Mouse (Mus musculus) lung, postnatal 4 days (tissue): ENCODE results near the gene Sh3bgr.

ENCODE experiments used
- DNase-seq, 2 experiments: peaks; one replicate each; pipeline ENCODE4 v3.0.0; 2021

Sh3bgr gene

DNA sequence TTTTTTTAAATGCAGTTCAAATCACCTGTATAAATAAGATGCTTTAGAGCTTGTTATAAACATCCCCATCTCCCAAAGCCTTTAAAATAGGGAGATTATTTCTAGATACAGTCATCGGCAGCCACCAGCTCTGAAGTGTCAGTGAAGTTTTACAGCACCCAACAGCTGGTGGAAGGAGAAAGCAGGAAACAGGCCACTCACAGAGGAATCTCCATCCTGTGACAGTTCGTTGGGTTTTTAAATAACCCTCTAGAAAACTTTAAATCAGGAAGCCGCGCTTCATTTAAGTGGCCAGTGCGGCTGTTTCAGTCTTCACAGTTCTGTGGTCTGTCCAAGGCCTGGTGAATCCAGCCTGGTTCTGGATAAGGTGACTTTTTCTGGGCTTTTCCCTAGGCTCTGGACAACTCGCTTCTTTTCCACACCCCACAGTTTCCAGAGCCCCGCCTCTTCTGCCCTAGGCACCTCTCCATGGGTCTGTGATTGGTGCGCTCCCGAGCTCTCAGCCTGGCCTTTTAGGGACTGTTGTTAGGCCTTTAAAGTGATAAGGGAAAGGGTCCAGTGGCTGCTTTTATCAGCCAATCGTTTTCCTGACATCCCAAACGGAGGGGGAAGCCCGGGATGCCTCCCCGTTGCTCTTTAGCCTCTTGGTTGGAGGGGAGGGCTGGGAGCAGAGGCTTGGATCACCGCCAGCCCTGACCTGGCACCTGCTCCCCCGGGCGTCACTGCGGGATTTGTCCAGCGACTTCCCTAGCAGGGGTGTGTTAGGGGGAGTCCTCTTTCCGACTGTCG lies at the start of gene Sh3bgr:
Gene Sh3bgr (plus strand): TSS at position 538 of the 789 bp plus-strand sequence.
- peak; percentile 68 to 77 for DNase-seq

DNA sequence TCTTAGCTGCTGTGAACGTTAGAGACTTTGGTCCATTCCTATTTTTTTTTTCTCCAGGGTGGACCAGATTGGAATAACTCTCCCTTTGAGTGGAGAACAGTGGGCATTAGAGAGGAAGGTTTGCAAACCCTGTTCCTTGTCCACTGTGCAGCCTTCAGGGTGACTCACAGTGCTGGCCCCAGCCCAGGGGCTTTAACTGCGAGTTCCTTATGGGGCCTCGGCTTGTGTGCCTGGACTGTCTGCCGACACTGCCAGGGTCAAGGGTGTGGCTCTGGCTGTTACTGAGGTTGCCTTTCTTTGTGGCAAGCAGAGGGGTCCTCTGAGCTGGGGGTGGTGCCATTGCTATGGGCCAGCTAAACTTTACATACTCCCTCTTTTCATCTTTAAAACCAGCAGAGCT lies 49.3 kb upstream of the Sh3bgr start:
- peak; percentile 20 to 34 for DNase-seq

DNA sequence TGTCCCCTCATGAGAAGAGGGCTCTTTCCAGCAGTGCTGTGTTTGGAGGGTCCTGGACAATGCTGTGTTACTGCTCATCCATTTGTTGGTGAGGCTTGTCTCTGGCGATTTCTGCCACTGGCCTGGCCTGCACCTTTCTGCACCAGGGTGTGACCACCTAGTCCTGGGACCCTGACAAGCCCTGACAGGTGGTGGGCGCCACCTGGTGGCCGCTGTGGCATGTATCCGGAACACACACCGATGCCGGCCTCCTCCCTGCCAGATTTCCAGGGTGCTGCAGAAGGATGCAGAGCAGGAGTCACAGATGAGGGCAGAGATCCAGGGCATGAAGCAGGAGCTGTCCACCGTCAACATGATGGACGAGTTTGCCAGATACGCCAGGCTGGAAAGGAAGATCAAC lies 48.7 kb upstream of the Sh3bgr start:
- DNase-seq, result peak; percentile 76 to 82

DNA sequence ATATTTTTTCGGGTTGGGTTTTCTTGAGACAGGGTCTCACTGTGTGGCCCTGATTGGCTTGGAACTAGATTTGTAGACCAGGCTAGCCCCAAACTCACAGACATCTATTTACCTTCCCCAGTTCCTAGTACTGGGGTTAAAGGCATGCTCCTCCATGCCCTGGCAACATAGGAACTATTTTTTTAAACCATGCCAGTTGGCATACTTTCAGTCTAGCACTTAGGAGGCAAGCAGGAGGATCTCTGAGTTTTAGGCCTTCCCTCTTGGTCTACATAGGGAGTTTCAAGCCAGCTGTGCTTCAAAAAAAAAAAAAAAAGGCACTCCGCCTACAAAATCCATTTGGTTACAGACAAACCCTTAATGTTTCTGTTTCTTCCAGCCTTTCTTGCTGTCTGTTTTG lies 45.8 kb upstream of the Sh3bgr start:
- no peak for DNase-seq

DNA sequence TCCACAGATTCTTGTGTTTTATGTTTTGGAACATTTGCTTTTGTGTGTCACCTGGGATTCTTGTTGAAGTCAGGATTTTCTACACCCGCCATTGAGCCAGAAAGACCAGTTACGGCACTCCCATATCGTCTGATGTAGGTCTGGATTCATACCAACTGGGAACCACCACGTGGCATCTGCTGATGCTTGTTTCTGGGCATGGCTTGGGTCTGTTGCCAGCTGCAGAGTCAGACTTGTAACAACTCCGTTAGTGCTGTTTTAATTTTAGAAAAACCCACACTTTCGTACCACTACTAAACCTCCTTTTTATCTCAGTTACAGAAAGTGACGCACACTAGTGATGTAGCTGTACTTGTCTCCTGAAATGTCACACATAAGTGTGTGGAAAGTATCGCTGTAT lies 44.2 kb upstream of the Sh3bgr start:
- DNase-seq, result no peak

DNA sequence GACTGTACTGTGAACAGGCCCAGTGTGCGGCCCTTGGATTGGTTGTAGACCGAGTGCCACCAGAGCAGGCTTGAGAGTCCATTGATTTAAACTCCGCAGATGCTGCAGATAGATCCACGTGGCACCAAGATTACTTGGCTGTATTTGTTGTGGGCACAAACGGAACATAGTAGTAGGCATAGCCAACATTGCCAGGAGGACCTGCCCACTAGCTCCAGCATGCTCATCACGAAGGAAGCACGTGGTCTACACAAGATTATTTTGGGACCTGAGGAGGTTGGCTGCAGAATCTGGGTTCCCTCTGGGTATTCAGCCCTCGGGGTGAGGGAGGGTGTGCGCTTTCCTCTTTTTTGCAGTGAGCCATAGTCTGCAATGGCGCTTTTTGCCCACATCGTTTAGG lies 43.1 kb upstream of the Sh3bgr start:
- DNase-seq, result no peak

DNA sequence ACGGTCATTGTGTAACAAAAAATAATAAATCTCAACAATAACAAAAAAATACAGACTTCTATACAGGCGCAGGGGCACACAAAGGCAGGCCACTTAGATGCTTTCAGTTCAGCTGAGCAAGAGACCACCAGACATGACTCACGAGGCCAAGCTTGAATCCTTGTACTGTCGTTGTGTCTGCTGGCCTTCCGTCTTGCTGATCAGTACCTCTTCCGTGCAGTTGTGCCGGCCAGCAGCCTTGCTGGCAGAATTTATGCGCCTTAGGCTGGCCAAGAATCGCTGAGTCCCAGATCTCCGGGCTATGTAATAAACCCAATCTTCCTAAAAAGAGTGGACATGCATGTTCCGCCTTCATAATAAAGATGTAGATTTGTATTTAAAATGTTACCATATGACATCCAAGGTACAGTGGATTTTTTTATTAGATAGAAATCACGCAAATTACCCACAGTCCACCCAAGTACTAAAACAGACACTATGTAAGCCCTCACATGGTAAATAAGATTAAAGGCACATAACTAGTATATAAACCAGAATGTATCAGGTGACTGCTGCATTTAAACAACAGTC lies 41.7 kb upstream of the Sh3bgr start:
- no peak for DNase-seq

DNA sequence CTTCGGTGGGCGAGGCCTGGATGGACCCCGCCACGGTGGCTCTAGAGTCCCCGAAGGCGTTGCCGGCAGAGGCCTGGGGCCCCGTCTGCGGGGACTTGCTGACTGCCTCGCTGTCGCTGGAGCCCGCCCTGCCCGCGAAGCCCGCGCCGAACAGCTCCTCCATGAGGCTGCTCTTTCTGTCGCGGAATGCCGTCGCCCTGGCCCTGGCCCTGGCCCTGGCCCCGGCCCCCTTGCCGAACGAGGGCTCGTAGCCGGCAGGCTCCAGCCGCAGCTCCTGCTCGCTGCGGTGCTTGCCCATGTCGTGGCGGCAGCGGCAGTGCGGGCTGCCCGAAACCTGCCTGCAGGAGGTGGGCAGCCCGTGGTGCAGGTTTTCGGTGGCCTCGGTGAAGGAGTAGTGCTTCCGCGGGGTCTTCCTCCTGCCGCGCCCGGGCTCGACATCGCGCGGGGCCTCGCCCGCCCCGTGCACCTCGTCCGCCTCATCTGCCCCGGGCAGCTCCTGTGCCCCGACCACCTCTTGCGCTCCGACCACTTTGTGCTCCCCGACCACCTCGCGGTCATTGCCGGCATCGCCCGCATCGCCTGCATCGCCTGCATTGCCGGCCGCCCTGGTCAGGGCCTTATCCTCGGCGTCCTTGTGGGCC lies 41.0 kb upstream of the Sh3bgr start:
- peak; percentile 81 to 82 for DNase-seq

DNA sequence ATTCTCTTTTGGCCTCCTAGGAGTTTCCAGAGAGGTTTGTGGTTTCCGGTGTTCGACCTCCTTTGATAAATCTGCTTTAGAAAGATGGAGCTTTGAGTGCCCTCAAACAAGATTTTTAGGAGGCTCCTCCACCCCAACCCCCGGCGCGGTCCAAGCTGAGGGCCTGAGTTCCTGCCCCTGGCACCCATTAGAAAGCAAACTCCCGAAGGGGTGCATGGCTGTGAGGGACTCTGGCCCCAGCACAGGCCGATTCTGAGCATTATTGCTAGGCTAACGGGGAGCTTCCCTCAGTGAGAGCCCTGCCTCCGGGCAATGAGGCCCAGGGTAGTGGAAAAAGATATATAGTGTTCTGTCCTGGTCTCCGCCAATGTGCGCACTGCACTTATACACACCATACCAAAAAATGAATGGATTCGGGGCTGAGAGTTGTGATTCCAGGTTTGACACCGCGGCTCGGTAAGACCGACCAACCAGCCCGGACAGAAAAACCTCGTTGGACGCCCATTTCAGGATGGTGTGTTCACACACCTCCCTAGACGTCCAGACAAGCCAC lies 40.4 kb upstream of the Sh3bgr start:
- DNase-seq, result no peak

DNA sequence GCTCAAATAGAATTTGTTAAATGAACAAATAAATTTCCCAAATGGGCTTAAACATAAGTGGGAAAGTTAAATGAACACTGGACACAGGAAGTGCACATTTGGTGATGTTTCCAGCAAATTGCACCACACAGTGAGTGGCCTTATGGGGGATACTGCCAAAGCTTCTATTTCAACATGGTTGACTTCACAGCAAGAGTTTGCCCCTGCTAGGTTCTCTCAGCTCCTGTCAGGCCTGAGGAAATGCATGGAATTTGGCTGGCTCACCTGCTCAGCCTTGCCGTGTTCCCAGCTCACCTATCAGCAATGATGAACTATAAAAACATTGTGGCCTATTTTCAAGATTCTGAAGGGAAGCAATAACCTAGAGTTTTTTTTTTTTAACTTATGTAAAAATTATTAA lies 39.3 kb upstream of the Sh3bgr start:
- DNase-seq, result no peak

DNA sequence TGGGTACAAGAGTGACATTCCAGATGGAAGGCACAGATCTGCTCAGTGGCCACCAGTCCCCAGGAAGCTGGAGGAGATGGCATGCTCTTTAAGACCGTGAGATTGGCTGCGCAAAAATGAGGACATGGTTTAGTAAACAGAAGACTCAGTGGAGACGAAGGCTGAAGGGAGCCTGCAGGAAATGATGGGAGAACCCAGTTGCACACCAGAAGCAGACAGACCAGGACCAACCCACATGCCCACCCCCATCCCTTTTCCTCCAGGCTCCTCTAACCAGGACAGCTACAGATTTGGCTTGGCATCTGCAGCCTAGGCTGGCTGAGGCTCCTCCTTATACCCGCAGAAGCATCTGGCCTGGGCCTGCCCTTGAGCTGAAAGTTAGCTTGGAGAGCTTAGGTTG lies 38.9 kb upstream of the Sh3bgr start:
- no peak for DNase-seq

DNA sequence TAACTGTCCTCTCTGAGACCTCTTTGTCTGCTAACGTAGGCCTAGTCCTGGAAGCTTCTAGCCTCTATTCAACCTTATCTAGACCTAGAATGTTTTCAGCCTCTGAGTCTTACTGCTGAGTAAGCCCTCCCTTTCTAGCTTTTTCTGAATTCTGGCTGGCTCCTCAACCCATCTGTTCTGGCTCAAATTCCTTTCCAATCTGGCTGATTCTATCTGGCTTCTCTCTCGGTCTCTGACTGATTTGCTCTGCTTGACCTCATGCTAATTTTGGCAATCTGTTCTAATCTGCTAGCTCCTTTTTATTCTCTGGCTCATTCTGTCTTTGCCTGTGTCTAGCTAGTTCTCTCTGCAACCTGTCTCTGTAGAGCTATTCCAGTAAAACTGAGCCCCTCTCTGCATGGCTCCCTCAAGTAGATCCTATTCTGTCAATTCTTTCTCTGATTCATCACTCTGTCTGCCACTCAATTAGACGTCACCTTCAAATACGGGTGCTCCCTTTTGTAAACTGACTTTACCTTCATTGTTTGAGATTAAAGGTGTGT lies 34.5 kb upstream of the Sh3bgr start:
- peak in 1 of 2 experiments; percentile 0 for DNase-seq

DNA sequence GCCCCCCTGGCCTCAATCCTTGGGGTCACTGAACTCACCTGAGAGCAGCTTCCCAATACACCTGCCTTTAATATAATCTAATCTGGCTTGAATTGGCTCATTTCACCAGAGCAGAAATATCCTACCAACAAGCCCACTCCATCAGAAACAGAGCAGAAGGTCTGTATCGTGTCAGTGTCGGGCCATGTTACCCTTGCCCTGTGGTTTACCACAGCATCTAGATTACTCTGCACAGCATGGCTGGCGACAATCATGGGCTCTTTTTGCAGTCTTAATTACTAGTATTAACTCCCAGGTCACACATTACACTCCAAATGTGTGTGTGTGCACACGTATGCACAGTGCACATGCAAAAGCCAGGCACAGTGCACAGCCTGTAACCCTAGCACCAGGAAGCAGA lies 31.4 kb upstream of the Sh3bgr start:
- DNase-seq, result no peak

DNA sequence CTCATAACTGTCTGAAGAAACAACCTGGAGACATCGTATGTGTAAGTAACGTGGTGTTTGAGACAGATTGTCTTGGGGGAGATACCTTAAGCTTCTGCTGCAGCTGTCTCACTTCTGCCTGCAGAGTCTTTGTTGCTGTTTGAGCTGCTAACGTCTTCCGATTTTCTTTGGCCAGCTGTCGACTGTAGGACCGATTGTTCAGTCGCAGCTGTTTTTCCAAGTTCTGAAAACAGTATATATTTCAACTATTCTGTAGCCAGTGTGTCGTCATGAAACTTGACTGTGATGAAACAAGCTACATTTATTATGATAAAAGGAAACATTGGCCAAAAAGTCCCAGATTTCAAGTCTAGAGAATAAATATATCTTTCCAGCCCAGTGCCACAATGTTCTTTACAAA lies 26.6 kb upstream of the Sh3bgr start:
- no peak for DNase-seq

DNA sequence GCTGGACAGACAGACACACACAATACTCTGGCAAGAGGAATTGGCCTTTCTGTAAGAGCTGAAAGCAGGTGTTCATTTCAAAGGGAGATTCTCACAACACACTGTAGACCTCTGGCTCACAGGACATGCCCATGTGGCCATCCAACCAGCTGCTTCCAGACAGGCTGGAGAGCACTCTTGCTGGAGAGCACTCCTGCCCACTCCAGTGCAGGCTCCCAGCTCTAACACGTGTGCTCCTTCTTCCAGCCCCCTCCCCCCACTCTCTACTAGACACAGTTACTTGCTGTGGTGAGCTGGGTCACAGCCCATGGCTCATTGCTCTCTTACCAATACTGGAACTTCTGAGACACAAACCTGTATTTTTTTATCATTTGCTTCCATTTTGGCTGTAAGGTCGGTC lies 24.9 kb upstream of the Sh3bgr start:
- DNase-seq, result peak; percentile 71 to 89

DNA sequence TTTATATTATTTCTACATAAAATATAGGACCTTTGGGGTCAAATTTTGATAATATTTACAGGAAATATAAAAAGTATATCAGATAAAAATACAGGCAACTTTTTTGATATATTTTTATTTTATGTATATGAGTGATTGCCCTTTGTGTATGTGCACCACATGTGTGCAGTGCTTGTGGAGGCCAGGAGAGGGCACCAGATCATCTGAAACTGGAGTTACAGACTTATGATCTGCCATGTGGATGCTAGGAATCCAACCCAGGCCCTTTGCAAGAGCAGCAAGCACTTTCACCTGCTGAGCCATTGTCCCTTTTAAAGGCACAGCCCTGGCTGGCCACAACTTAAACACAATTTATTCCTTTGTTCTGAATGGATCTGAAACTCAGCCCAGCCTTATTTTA lies 21.1 kb upstream of the Sh3bgr start:
- no peak for DNase-seq

DNA sequence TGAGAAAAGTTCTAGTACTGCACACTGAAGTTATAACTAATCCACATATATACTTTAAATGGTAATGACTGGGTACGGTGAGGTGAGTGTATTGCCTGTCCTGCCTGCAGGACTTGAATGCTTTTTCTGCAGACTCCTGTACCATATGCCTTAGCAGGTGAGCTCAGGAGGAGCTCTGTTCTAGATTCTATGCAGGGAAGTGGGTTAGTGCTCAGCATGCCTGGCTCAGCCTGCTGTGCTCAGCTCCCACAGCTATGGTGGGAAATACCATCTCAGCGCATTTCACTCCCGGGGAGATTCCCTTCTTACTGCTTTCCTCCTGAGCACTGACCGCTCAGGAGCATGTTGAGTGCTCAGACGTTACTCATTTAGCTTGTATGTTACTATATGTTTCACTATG lies 12.6 kb upstream of the Sh3bgr start:
- no peak for DNase-seq

DNA sequence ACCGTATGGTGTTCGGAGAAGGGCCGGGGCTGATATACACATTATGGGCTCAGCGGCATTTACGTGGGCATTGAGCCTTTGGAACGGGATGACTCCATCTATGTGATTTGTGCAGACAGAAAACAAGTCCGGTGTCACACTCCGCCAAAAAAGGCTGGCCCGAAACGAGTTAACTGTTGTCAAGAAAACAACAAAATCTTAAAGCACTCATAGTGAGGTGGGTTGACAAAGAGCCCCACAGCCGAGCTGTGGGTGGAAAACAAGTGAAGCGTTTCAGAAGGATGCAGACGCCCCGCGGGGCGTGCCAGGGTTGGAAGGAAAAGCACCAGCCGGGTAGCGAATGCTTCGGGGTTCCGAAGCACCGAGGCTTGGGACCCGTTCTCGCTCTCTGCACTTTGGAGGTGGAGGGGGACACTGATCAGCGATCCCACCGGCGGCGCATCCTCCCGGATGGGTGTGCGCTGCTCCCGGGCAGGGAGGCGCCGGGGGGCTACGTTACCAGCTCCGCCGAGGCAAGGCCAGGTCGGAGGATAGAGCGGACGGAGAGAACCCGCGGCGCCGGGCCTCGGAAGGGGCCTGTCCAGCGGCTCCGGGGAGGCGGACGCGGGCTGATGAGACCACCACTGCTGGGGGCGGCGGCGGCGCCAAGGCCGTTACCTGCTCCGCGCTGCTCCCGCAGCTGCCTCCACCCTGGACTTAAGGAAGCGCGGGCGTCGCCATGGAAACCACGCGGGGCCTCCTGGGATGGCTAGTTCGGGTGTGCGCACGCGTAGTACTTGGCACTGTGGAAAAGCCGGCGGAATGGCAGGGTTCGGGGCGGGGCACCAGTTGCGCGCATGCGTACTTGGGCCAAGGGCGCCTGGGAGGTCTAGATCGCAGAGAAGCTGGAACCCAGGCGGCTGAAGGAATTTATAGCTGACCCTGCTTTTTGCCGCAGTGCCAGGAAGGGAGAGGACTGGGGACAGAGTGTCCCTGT lies 8.4 kb upstream of the Sh3bgr start, which contains the start of gene Lca5l:
Gene Lca5l (minus strand): TSS at position 741 of the 976 bp plus-strand sequence.
- peak; percentile 99 to 100 for DNase-seq

DNA sequence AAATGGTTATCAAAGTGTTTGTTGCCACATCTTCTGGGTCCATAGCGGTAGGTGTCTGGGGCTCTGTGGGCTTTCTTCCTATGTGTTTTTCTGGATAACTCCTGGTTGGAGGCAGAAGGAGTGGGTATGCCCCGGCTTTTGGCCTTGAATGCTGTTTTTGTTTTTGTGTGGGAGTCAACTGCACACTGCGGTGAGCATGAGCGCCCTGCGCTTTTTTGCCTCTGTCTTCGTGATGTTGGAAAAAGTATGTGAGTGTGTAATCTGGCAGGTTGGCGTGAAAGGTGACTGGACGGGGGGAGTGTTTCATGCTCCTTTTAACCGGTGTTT lies 415 bp downstream of the Sh3bgr start:
- DNase-seq, result no peak

DNA sequence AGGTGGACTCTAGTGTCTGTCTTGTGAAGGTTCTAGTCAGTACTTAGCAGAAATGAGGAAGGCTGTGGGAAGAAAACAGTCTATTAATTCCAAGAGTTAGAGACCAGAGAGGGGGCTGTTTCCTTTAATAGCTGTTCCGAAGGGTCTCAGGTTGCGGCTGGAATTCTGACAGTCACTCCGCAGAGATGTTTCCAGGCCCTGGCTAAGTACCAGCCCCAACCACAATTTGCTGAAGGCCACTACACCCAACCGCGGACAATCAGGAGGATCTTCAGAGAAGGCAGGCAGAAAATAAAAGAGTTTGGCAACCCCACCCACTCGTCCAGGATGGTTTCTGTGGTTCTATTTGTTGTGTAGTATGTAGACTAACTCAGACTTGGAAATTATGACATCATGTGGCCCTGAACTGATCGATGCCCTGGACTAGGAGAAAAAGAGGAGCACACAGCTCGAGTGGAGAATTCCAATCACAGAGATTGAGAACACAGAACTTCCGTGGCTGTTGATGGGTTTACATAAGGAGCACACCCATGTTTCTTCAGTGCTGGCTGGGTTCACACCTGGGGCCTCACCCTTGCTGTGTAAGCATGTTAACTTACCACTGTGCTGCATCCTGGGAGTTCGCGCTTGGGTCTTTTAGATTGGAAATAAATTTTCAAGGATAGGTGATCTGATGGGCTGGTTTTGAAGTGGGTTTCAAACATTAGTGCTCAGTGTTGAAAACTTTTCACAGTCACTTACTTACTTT lies 1.4 kb downstream of the Sh3bgr start:
- DNase-seq, result no peak

DNA sequence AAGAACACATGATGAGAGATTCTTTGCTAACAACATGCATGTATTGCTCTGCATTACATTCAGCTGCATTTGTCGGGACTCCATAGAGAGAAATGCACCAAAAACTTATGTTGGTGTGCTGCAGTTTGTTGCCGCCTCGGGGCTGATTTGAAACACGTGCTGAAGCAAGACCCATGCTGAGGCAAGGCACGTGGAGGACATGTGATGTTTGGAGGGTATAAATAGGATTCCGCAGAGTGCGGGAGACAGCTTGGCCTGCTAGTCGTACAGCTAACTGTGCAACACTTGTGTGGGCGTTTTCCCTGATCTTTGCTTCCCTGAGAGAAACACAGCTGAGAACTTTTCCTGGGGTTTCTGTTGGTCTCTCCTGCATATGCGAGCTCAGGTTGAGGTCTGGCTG lies 9.5 kb downstream of the Sh3bgr start:
- DNase-seq, result no peak

DNA sequence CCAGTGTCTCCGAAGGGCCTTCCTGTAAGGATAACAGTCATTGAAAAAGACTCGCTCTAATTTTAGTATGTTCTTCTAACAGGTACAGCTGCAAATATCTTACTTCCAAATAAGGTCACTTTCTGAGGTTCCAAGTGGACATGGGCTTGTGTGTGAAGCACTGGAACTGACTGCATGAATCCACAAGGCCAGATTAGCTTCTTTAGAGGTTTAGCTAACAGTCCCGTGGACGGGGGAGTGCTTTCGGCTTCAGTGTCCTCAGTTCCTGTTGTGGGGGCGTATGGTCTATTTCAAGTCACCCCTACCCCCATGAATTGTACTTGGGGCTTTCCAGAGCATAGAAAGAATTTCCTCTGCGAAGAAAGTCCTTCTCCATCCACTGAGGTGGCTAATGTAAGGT lies 10.6 kb downstream of the Sh3bgr start:
- no peak for DNase-seq
